Mouse (Mus musculus) heart, postnatal 0 days (tissue): ENCODE measurements at regions not wholly inside any gene's neighbourhood (a gene's known extent, or its start where the extent isn't known, plus 50 kb on each side); places are given as distances from the start of the nearest gene placed in this dataset.

ENCODE experiments used
- CTCF ChIP-seq: IDR thresholded peaks from 2 replicates; pipeline ENCODE4 v1.5.1; 2016; ENCODE audit warnings: antibody characterized with exemption, control low read depth, low read depth
- EP300 ChIP-seq: IDR thresholded peaks from 2 replicates; pipeline ENCODE4 v1.6.1; 2016; ENCODE audit warnings: antibody characterized with exemption, low read depth

DNA sequence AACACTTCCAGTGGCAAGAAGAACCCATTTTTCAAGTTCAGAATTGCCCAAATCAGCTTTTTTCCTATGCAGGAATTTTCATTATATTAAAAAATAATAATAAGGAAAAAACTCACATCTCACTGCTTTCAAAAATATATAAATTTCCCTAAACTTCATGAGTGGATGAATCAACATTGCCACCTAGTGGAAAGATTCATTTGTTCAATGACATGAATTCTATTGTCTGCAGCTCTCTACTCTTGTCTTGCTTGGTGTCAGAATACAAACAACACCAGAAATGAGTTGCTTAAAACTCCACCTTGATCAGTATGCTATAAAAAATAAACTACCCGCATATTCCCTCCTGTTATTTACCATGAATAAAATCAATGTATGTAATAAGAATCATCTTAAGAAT, 285.0 kb downstream of the Arap2 start:
- TF ChIP-seq CTCF (peak; percentile 27; the same call in 1 of the 2 replicates), EP300 (no peak)
